Mouse (Mus musculus): Measurements from ENCODE around the gene Ifitm10.

GRCm38 (mm10) chr7:142323396-142324117, 50.0 kb downstream of the Ifitm10 start:
- no peak for TF ChIP-seq CTCF (IDR thresholded peaks at IDR 0.05)
- TF ChIP-seq EP300 (IDR thresholded peaks at IDR 0.05): no peak

All from lung, postnatal 0 days (tissue).